Mouse (Mus musculus) liver, embryonic 14.5 days (tissue): ENCODE data around the gene Hmx2. TPM values are rescaled to one million over a fixed set of nuclear protein-coding genes. Genes with fewer than 3 reads are reported as not detected.

ENCODE experiments used
- ATAC-seq: fragments of 200-750 bp; cut with Nextera tagmentation; 2 replicates; pipeline ENCODE4 v1.8.0; 2017; ENCODE audit warnings: moderate number of reproducible peaks, mild to moderate bottlenecking, moderate library complexity; ENCODE audit not compliant: insufficient read depth
- DNase-seq, 3 experiments: peaks; one replicate each; pipeline ENCODE4 v3.0.0-alpha.2; 2012 to 2013; ENCODE audit warnings: low read depth in 3 of 3, low spot score in 3 of 3
- H3K27ac ChIP-seq: fragments of 300-500 bp; sonication (generic); 2 replicates; pipeline ENCODE4 v1.5.1; 2014; ENCODE audit warnings: moderate library complexity, mild to moderate bottlenecking, control low read depth, inconsistent platforms
- H3K27me3 ChIP-seq: fragments of 300-500 bp; sonication (generic); 2 replicates; pipeline ENCODE4 v1.6.1; 2014; ENCODE audit warnings: mild to moderate bottlenecking, low read length, moderate library complexity; ENCODE audit not compliant: control insufficient read depth, insufficient read depth
- H3K36me3 ChIP-seq: fragments of 300-500 bp; sonication (generic); replicated peaks from 2 replicates; pipeline ENCODE4 v1.6.1; 2014; ENCODE audit warnings: low read depth; ENCODE audit not compliant: control insufficient read depth, insufficient read depth
- H3K4me1 ChIP-seq, 2 experiments: fragments of 200-500 bp in 1 of 2; fragments of 300-500 bp in 1 of 2; sonication (generic) in 1 of 2; replicated peaks; 2 replicates each; pipeline ENCODE4 v1.6.1; 2012 to 2014; ENCODE audit warnings: antibody characterized with exemption in 1 of 2, inconsistent platforms in 1 of 2, low read length in 1 of 2; ENCODE audit not compliant: control insufficient read depth in 2 of 2, insufficient read depth in 2 of 2
- H3K4me2 ChIP-seq: fragments of 300-500 bp; sonication (generic); 2 replicates; pipeline ENCODE4 v1.6.1; 2014; ENCODE audit warnings: low read depth, mild to moderate bottlenecking, control low read depth, moderate library complexity
- H3K4me3 ChIP-seq, 2 experiments: fragments of 200-500 bp in 1 of 2; fragments of 300-500 bp in 1 of 2; sonication (generic) in 1 of 2; 2 replicates each; pipeline ENCODE4 v1.5.1; 2012 to 2014; ENCODE audit warnings: low read depth in 2 of 2, low read length in 2 of 2, mild to moderate bottlenecking in 2 of 2, control low read depth in 1 of 2, inconsistent platforms in 1 of 2, moderate library complexity in 1 of 2; ENCODE audit not compliant: insufficient read depth in 1 of 2
- H3K9ac ChIP-seq: fragments of 300-500 bp; sonication (generic); replicated peaks from 2 replicates; pipeline ENCODE4 v1.6.1; 2014; ENCODE audit warnings: mild to moderate bottlenecking, control low read depth, moderate library complexity
- H3K9me3 ChIP-seq: fragments of 300-500 bp; sonication (generic); 2 replicates; pipeline ENCODE4 v1.6.1; 2016; ENCODE audit warnings: low read length, mixed read lengths; ENCODE audit not compliant: control insufficient read depth
- CTCF ChIP-seq: IDR thresholded peaks from 2 replicates; pipeline ENCODE4 v1.5.1; 2016; ENCODE audit warnings: antibody characterized with exemption, low read depth, control low read depth
- EP300 ChIP-seq: IDR thresholded peaks from 2 replicates; pipeline ENCODE4 v1.6.1; 2016; ENCODE audit warnings: antibody characterized with exemption, low read depth
- WGBS: fragments of 180-500 bp; shearing (Covaris S2); extraction: QIAGEN DNeasy Blood & Tissue Kit; methylation state at CpG from one replicate; pipeline ENCODE4 v1.1.7; 2014; ENCODE audit not compliant: insufficient replicate concordance; 5-methylcytosine and 5-hydroxymethylcytosine counted together
- polyA plus RNA-seq, 2 experiments: library from polyadenylated mRNA; depleted of rRNA in 1 of 2; stranded (reverse) in 1 of 2; unstranded in 1 of 2; fragments of >200 nt; fragmentation: Nextera tagmentation in 1 of 2; extraction: Ambion mirVana in 1 of 2; gene quantifications; 2 replicates each; pipeline versions ENCODE4 v1.2.1 to v1.2.3; 2012 to 2014

Gene Hmx2
- polyA plus RNA-seq (2012; rRNA removed) (not detected in 2 replicates), polyA plus RNA-seq (2014; fragmentation: Nextera tagmentation; extraction: Ambion mirVana) (not detected in 2 replicates)

GRCm38 (mm10) chr7:131548473-131548872, at the start of gene Hmx2:
Gene Hmx2 (plus strand): TSS chr7:131548773.
- no peak for DNase-seq
- TF ChIP-seq CTCF = no peak
- no peak for TF ChIP-seq EP300
- no peaks in the 10 kb centered on the region for H3K9me3 ChIP-seq
- no peaks in the 10 kb centered on the region for H3K4me1 ChIP-seq
- H3K27me3 ChIP-seq = peaks cover 99% of the 10 kb centered on the region
- H3K27ac ChIP-seq = no peak within 1 kb of the TSS
- ATAC-seq = no peak
- WGBS = 1% methylated on average over 3 of the region's 3 CpGs
- no peak within 1 kb of the TSS for H3K4me3 ChIP-seq
- no peak within 1 kb of the TSS for H3K9ac ChIP-seq
- no peaks in the 10 kb centered on the region for H3K36me3 ChIP-seq
- H3K4me2 ChIP-seq = no peak within 1 kb of the TSS

GRCm38 (mm10) chr7:131503739-131504138, 44.8 kb upstream of the Hmx2 start:
- Histone ChIP-seq H3K9ac (no peak overlapping the region), H3K27ac (no peak overlapping the region), H3K4me2 (no peak overlapping the region), H3K4me1 (no peaks in the 10 kb centered on the region), H3K9me3 (no peaks in the 10 kb centered on the region), H3K4me3 (no peak overlapping the region), H3K27me3 (no peaks in the 10 kb centered on the region), H3K36me3 (no peaks in the 10 kb centered on the region)
- ATAC-seq (no peak), DNase-seq (no peak)
- TF ChIP-seq CTCF (no peak), EP300 (no peak)
- 36% methylated on average over 2 of the region's 2 CpGs for WGBS

- peak; percentile 78 for TF ChIP-seq CTCF
- no peak for TF ChIP-seq EP300
- H3K4me1 ChIP-seq = no peaks in the 10 kb centered on the region
- no peak overlapping the region for H3K4me2 ChIP-seq
- WGBS = under 1% methylated on average over 7 of the region's 7 CpGs
- no peak overlapping the region for H3K27ac ChIP-seq
- H3K4me3 ChIP-seq = no peak overlapping the region
- ATAC-seq (no peak), DNase-seq (peak; percentile 19 to 30 (median 27))
- H3K9me3 ChIP-seq = no peaks in the 10 kb centered on the region
- H3K9ac ChIP-seq = no peak overlapping the region
- H3K27me3 ChIP-seq = peaks cover 54% of the 10 kb centered on the region
- no peaks in the 10 kb centered on the region for H3K36me3 ChIP-seq
These were observed 8.6 kb upstream of the Hmx2 start for GRCm38 (mm10) chr7:131539979-131540378.

- Histone ChIP-seq H3K36me3 (no peaks in the 10 kb centered on the region), H3K4me1 (no peaks in the 10 kb centered on the region), H3K27me3 (peaks cover 69% of the 10 kb centered on the region), H3K9me3 (no peaks in the 10 kb centered on the region), H3K4me3 (no peak overlapping the region; a peak in 1 of 4 replicates), H3K9ac (no peak overlapping the region), H3K4me2 (no peak overlapping the region), H3K27ac (no peak overlapping the region)
- WGBS = 3% methylated on average over 41 of the region's 41 CpGs
- DNase-seq (no peak), ATAC-seq (no peak)
- TF ChIP-seq CTCF (no peak), EP300 (no peak)
These were observed 7.1 kb upstream of the Hmx2 start for GRCm38 (mm10) chr7:131541184-131542114.

- no peak within 1 kb of the TSS for H3K9ac ChIP-seq
- ATAC-seq (no peak), DNase-seq (no peak)
- peak within 1 kb of the TSS in 1 of 2 experiments; percentile 26; a peak in 2 of 4 replicates for H3K4me3 ChIP-seq
- no peak within 1 kb of the TSS for H3K27ac ChIP-seq
- peaks cover 77% of the 10 kb centered on the region for H3K27me3 ChIP-seq
- TF ChIP-seq EP300 (no peak), CTCF (no peak)
- under 1% methylated on average over 62 of the region's 65 CpGs for WGBS
- H3K36me3 ChIP-seq = no peaks in the 10 kb centered on the region
- no peaks in the 10 kb centered on the region for H3K9me3 ChIP-seq
- H3K4me2 ChIP-seq = peak within 1 kb of the TSS; percentile 31; the same call in 1 of the 2 replicates
- H3K4me1 ChIP-seq = no peaks in the 10 kb centered on the region
These were observed 6.3 kb upstream of the Hmx2 start, which contains the start of gene Hmx3 for GRCm38 (mm10) chr7:131542115-131542871. Gene Hmx3 (plus strand): TSS chr7:131542867.
